Mouse (Mus musculus) embryo, embryonic 9.5 days (tissue): ENCODE measurements around the gene Tsga10ip.

Experiments used
- DNase-seq: peaks from one replicate; pipeline ENCODE4 v3.0.0-alpha.2; 2017; ENCODE audit errors: extremely low spot score

The Tsga10ip gene

GRCm38 (mm10) chr19:5402293-5402692, at the start of gene Tsga10ip:
Gene Tsga10ip, minus strand, starts transcription at chr19:5402526.
- DNase-seq = no peak

GRCm38 (mm10) chr19:5451766-5452165, 49.4 kb upstream of the Tsga10ip start:
- no peak for DNase-seq

GRCm38 (mm10) chr19:5449673-5450072, 47.3 kb upstream of the Tsga10ip start:
- DNase-seq = no peak

- DNase-seq = no peak
Measured at GRCm38 (mm10) chr19:5448354-5449150, 46.2 kb upstream of the Tsga10ip start.

GRCm38 (mm10) chr19:5447515-5448353, 45.4 kb upstream of the Tsga10ip start, which contains the start of gene Fosl1:
Gene Fosl1, plus strand, starts transcription at chr19:5447547.
- peak; percentile 66 for DNase-seq

- DNase-seq = no peak
Measured at GRCm38 (mm10) chr19:5445747-5446146, 43.4 kb upstream of the Tsga10ip start.

- no peak for DNase-seq
Measured at GRCm38 (mm10) chr19:5444954-5445353, 42.6 kb upstream of the Tsga10ip start.

- DNase-seq = no peak
Measured at GRCm38 (mm10) chr19:5444371-5444908, 42.1 kb upstream of the Tsga10ip start.

- no peak for DNase-seq
Measured at GRCm38 (mm10) chr19:5433951-5434350, 31.6 kb upstream of the Tsga10ip start.

- DNase-seq = peak; percentile 52
Measured at GRCm38 (mm10) chr19:5432992-5433852, 30.9 kb upstream of the Tsga10ip start.

- DNase-seq = no peak
Measured at GRCm38 (mm10) chr19:5431911-5432464, 29.7 kb upstream of the Tsga10ip start.

GRCm38 (mm10) chr19:5430408-5430807, 28.1 kb upstream of the Tsga10ip start:
- no peak for DNase-seq

GRCm38 (mm10) chr19:5429806-5430205, 27.5 kb upstream of the Tsga10ip start:
- no peak for DNase-seq

- no peak for DNase-seq
Measured at GRCm38 (mm10) chr19:5429219-5429618, 26.9 kb upstream of the Tsga10ip start.

GRCm38 (mm10) chr19:5428083-5428482, 25.8 kb upstream of the Tsga10ip start:
- DNase-seq = no peak

- DNase-seq = no peak
Measured at GRCm38 (mm10) chr19:5426640-5427290, 24.4 kb upstream of the Tsga10ip start.

GRCm38 (mm10) chr19:5425906-5426565, 23.7 kb upstream of the Tsga10ip start:
- DNase-seq = no peak

- DNase-seq = peak; percentile 99
Measured at GRCm38 (mm10) chr19:5424782-5425741, 22.7 kb upstream of the Tsga10ip start, which contains the start of the genes Drap1 and AI837181. Gene Drap1, minus strand, starts transcription at chr19:5424979. Gene AI837181, plus strand, starts transcription at chr19:5425144.
